Mouse (Mus musculus) liver, embryonic 12.5 days (tissue): ENCODE measurements around the gene Larp6. TPM values are rescaled to one million over a fixed set of nuclear protein-coding genes. Genes with fewer than 3 reads are reported as not detected.

Source experiments
- ATAC-seq: fragments of 200-750 bp; cut with Nextera tagmentation; 2 replicates; pipeline ENCODE4 v1.8.0; 2017; ENCODE audit warnings: moderate number of reproducible peaks, mild to moderate bottlenecking, moderate library complexity
- H3K27ac ChIP-seq: fragments of 300-500 bp; sonication (generic); 2 replicates; pipeline ENCODE4 v1.5.1; 2016; ENCODE audit warnings: mild to moderate bottlenecking
- H3K27me3 ChIP-seq: fragments of 300-500 bp; sonication (generic); replicated peaks from 2 replicates; pipeline ENCODE4 v1.6.1; 2016; ENCODE audit warnings: mild to moderate bottlenecking, moderate library complexity
- H3K36me3 ChIP-seq: fragments of 300-500 bp; sonication (generic); 2 replicates; pipeline ENCODE4 v1.6.1; 2016; ENCODE audit warnings: mild to moderate bottlenecking, moderate library complexity
- H3K4me1 ChIP-seq: fragments of 300-500 bp; sonication (generic); 2 replicates; pipeline ENCODE4 v1.6.1; 2016
- H3K4me2 ChIP-seq: fragments of 300-500 bp; sonication (generic); 2 replicates; pipeline ENCODE4 v1.6.1; 2016; ENCODE audit warnings: mild to moderate bottlenecking, moderate library complexity
- H3K4me3 ChIP-seq: fragments of 300-500 bp; sonication (generic); 2 replicates; pipeline ENCODE4 v1.5.1; 2016; ENCODE audit warnings: mild to moderate bottlenecking, moderate library complexity
- H3K9ac ChIP-seq: fragments of 300-500 bp; sonication (generic); 2 replicates; pipeline ENCODE4 v1.6.1; 2016; ENCODE audit warnings: mild to moderate bottlenecking, moderate library complexity
- H3K9me3 ChIP-seq: fragments of 300-500 bp; sonication (generic); replicated peaks from 2 replicates; pipeline ENCODE4 v1.6.1; 2016; ENCODE audit warnings: mild to moderate bottlenecking, moderate library complexity
- WGBS: fragments of 180-500 bp; shearing (Covaris S2); methylation state at CpG from one replicate; pipeline ENCODE4 v1.1.7; 2016; ENCODE audit not compliant: insufficient replicate concordance; 5-methylcytosine and 5-hydroxymethylcytosine counted together
- polyA plus RNA-seq: library from polyadenylated mRNA; unstranded; fragments of >200 nt; fragmentation: Nextera tagmentation; extraction: Ambion mirVana; gene quantifications from 2 replicates; pipeline ENCODE4 v1.2.1, GENCODE M21; 2016

Gene Larp6
- polyA plus RNA-seq, 1 experiment from 2014 or later: 0.05 TPM

- 58% methylated on average over 5 of the region's 5 CpGs for WGBS
Measured at GRCm38 (mm10) chr9:60715828-60716227, 3.0 kb downstream of the Larp6 start.

DNA sequence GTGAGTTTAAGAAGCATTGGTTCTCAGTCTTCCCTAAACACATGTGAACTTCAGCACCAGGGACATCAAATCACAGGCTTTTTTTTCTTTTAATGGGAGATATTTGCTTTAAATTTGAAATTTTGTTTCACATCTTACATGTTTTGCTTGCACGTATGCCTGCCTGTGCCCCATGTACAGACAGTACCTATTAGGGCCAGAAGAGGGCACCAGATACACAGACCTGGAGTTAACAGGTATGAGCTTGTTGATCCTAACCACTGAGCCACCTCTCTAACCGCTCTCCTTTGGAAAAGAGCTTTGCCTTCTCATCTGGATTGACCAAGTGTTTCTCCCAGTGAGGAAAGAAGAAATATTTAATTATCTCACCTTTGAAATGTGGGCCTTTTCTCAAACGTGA lies 5.5 kb downstream of the Larp6 start:
- peaks cover 18% of the 10 kb centered on the region for H3K27me3 ChIP-seq
- no peaks in the 10 kb centered on the region for H3K9me3 ChIP-seq
- WGBS: 50% methylated on average over 3 of the region's 3 CpGs
- H3K4me1 ChIP-seq: no peaks in the 10 kb centered on the region
- no peak for ATAC-seq
- no peaks in the 10 kb centered on the region for H3K36me3 ChIP-seq
- H3K4me2 ChIP-seq: no peak overlapping the region
- no peak overlapping the region for H3K9ac ChIP-seq
- H3K27ac ChIP-seq: no peak overlapping the region
- no peak overlapping the region for H3K4me3 ChIP-seq

More at GRCm38 (mm10) chr9:60715828-60716227, 3.0 kb downstream of the Larp6 start:
- Histone ChIP-seq H3K4me2 (no peak overlapping the region), H3K9ac (no peak overlapping the region), H3K4me1 (no peaks in the 10 kb centered on the region), H3K36me3 (no peaks in the 10 kb centered on the region), H3K9me3 (no peaks in the 10 kb centered on the region), H3K27me3 (peaks cover 37% of the 10 kb centered on the region), H3K4me3 (no peak overlapping the region), H3K27ac (no peak overlapping the region)
- ATAC-seq: no peak

DNA sequence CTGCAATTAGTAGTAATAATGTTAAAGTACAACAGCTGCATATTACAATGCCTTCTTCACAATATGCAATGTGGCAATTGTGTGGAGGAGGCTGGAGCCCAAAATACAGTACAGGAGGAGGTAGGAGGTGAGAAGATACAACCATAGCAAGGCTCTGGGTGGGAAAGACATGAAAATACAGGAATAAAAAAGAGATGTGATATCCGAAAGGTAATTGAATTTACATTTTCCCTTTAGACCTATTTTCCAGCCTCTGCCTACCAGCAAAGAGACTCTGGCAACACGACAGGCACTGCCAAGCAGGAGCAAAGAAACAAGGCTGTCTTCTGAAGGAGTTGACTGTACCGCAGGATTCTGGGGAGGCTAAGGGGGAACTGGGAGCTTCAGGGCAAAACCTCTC lies 6.9 kb downstream of the Larp6 start:
- H3K27me3 ChIP-seq: peaks cover 4% of the 10 kb centered on the region
- H3K36me3 ChIP-seq: no peaks in the 10 kb centered on the region
- H3K4me1 ChIP-seq: no peaks in the 10 kb centered on the region
- no peak for ATAC-seq
- no peak overlapping the region for H3K4me2 ChIP-seq
- no peaks in the 10 kb centered on the region for H3K9me3 ChIP-seq
- WGBS: 68% methylated on average over 3 of the region's 3 CpGs
- no peak overlapping the region for H3K27ac ChIP-seq
- no peak overlapping the region for H3K4me3 ChIP-seq
- H3K9ac ChIP-seq: no peak overlapping the region

GRCm38 (mm10) chr9:60724968-60725367 lies 12.2 kb downstream of the Larp6 start:
- WGBS: 71% methylated on average over 7 of the region's 7 CpGs
- ATAC-seq: no peak
- H3K9me3 ChIP-seq: no peaks in the 10 kb centered on the region

DNA sequence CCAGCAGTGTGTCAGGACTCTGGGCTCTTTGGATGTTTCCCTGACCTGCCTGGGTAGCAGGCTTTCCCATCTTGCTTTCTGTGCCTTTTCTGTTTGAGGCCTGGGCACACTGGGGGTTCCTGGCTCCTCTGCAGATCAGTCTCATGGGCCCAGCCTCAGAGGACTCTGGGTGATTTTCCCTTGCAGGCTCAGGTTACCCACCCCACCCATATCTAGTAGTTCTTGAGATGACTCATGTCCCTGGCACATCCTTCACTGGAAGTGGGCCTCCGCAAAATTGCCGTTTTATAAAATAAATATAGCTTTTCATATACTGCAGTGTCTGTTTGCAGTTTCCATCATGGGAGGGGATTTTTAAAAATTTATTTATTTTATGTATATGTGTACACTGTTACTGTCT lies 21.5 kb downstream of the Larp6 start:
- H3K27ac ChIP-seq: no peak overlapping the region
- WGBS: 84% methylated on average over 2 of the region's 2 CpGs

More at GRCm38 (mm10) chr9:60724968-60725367, 12.2 kb downstream of the Larp6 start:
- Histone ChIP-seq H3K27me3 (no peaks in the 10 kb centered on the region), H3K27ac (no peak overlapping the region), H3K9ac (no peak overlapping the region), H3K36me3 (no peaks in the 10 kb centered on the region), H3K4me2 (no peak overlapping the region), H3K4me3 (no peak overlapping the region), H3K4me1 (no peaks in the 10 kb centered on the region)

GRCm38 (mm10) chr9:60739126-60739525 lies 26.3 kb downstream of the Larp6 start:
- no peak for ATAC-seq
- no peaks in the 10 kb centered on the region for H3K9me3 ChIP-seq
- H3K4me3 ChIP-seq: no peak overlapping the region
- H3K36me3 ChIP-seq: no peaks in the 10 kb centered on the region
- 0 out of 2 replicates have a peak, but pooled peaks cover 6% of the 10 kb centered on the region for H3K27me3 ChIP-seq
- no peak overlapping the region for H3K9ac ChIP-seq
- WGBS: 73% methylated on average over 5 of the region's 5 CpGs
- H3K4me1 ChIP-seq: no peaks in the 10 kb centered on the region
- no peak overlapping the region for H3K27ac ChIP-seq
- no peak overlapping the region for H3K4me2 ChIP-seq

More for the DNA sequence above, 21.5 kb downstream of the Larp6 start:
- no peak overlapping the region for H3K4me2 ChIP-seq
- H3K4me1 ChIP-seq: no peaks in the 10 kb centered on the region
- H3K27me3 ChIP-seq: no peaks in the 10 kb centered on the region
- no peak overlapping the region for H3K9ac ChIP-seq
- no peak for ATAC-seq
- peaks cover 8% of the 10 kb centered on the region; the same call in 1 of the 2 replicates for H3K9me3 ChIP-seq
- H3K36me3 ChIP-seq: no peaks in the 10 kb centered on the region
- H3K4me3 ChIP-seq: no peak overlapping the region

DNA sequence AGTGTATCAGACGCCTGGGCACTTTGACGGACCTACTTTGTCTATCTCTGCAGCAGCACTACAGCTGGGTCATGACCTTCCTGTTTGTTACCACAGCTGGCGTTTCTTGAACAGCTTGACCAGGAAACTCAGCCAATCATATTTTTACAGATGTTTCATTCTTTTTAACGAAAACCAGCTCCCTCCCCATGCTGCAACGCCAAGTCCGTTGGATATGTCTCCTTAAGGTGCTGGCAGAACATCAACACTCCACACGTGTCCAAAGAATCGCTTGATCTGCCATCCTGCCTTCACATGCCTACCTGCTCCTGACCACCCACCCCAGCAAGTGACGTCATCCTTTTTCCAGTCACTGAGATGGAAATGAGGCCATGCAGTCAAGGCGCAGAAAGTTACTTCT lies 28.6 kb downstream of the Larp6 start:
- ATAC-seq: no peak
- Histone ChIP-seq H3K27me3 (peaks cover 6% of the 10 kb centered on the region; the same call in 1 of the 2 replicates), H3K27ac (no peak overlapping the region), H3K4me1 (no peaks in the 10 kb centered on the region), H3K4me3 (no peak overlapping the region), H3K4me2 (no peak overlapping the region), H3K36me3 (no peaks in the 10 kb centered on the region), H3K9me3 (no peaks in the 10 kb centered on the region), H3K9ac (no peak overlapping the region)
- 48% methylated on average over 10 of the region's 10 CpGs for WGBS

DNA sequence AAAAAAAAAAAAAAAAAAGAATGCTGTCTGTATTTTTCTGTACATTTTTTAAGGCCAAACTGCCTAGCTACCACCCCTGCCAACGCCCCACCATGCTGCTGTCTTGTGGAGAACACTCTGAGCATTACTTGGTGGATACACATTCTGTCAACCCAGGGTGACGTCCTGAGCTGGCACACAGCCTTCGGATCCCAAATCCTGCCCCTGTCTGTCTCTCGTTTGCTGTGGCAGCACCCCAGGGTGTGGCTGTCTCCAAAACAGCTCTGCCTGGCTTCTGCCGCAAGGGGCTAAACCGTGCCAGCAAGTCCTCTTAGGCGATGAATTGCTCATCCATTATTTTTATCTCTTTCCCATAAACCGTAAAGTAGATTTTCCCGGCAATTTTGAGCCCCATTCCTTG lies 29.7 kb downstream of the Larp6 start:
- no peaks in the 10 kb centered on the region for H3K9me3 ChIP-seq
- H3K36me3 ChIP-seq: no peaks in the 10 kb centered on the region
- no peak overlapping the region for H3K4me2 ChIP-seq
- H3K4me1 ChIP-seq: no peaks in the 10 kb centered on the region
- whole genome bisulfite sequencing: 64% methylated on average over 9 of the region's 9 CpGs
- H3K4me3 ChIP-seq: no peak overlapping the region
- no peak for ATAC-seq
- peaks cover 6% of the 10 kb centered on the region; the same call in 1 of the 2 replicates for H3K27me3 ChIP-seq
- no peak overlapping the region for H3K9ac ChIP-seq
- no peak overlapping the region for H3K27ac ChIP-seq

DNA sequence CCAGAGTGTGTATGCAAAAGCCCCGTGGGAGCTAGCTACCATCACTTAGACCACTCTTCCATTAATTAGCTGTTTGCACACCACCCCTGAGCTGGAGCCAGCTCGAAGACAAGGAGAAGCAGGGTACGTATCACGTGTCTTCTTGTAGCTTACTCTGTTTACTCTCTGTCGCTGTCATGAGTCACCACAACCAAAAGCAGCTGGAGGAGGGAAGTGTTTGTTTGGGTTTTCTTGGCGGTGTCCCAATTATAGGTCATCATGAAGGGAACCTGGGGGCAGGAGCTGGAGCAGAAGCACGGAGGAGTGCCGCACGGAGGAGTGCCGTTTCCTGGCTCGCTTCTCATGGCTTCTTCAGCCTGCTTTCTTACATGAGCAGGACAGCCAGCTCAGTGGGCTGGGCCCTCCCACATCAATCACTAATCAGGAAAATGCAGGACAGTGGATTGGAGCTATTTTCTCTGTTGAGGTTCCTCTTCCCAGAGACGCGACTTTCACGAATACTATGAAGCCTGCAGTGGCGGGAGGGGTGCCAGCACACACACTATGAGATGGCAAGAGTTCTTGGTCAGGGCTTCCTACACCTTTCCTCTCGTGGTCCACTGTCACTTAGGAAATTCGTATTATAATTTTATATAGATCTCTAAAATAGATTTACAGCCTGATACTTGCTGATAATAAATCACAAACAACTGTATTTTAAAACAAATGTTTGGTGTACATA lies 30.6 kb downstream of the Larp6 start:
- Histone ChIP-seq H3K36me3 (no peaks in the 10 kb centered on the region), H3K4me1 (no peaks in the 10 kb centered on the region), H3K9ac (no peak overlapping the region), H3K9me3 (no peaks in the 10 kb centered on the region), H3K4me3 (no peak overlapping the region), H3K27me3 (peaks cover 6% of the 10 kb centered on the region; the same call in 1 of the 2 replicates), H3K4me2 (peak overlapping the region; percentile 21), H3K27ac (no peak overlapping the region)
- ATAC-seq: no peak
- 40% methylated on average over 17 of the region's 17 CpGs for WGBS

GRCm38 (mm10) chr9:60744171-60744969 lies 31.6 kb downstream of the Larp6 start:
- no peak for ATAC-seq

GRCm38 (mm10) chr9:60744971-60745370 lies 32.2 kb downstream of the Larp6 start:
- peaks cover 4% of the 10 kb centered on the region; the same call in 1 of the 2 replicates for H3K9me3 ChIP-seq
- no peak overlapping the region for H3K9ac ChIP-seq
- no peaks in the 10 kb centered on the region for H3K4me1 ChIP-seq
- WGBS: 60% methylated on average over 4 of the region's 4 CpGs
- H3K36me3 ChIP-seq: no peaks in the 10 kb centered on the region
- no peak overlapping the region for H3K4me3 ChIP-seq
- no peak overlapping the region for H3K4me2 ChIP-seq
- no peak for ATAC-seq
- peaks cover 6% of the 10 kb centered on the region; the same call in 1 of the 2 replicates for H3K27me3 ChIP-seq
- H3K27ac ChIP-seq: no peak overlapping the region

More at GRCm38 (mm10) chr9:60744171-60744969, 31.6 kb downstream of the Larp6 start:
- H3K4me1 ChIP-seq: no peaks in the 10 kb centered on the region
- H3K27ac ChIP-seq: no peak overlapping the region
- H3K4me3 ChIP-seq: no peak overlapping the region
- H3K9me3 ChIP-seq: peaks cover 4% of the 10 kb centered on the region; the same call in 1 of the 2 replicates
- WGBS: 48% methylated on average over 18 of the region's 18 CpGs
- peaks cover 6% of the 10 kb centered on the region; the same call in 1 of the 2 replicates for H3K27me3 ChIP-seq
- no peak overlapping the region for H3K4me2 ChIP-seq
- no peak overlapping the region for H3K9ac ChIP-seq
- no peaks in the 10 kb centered on the region for H3K36me3 ChIP-seq

- Histone ChIP-seq H3K9ac (no peak overlapping the region), H3K4me1 (no peaks in the 10 kb centered on the region), H3K27me3 (peaks cover 6% of the 10 kb centered on the region; the same call in 1 of the 2 replicates), H3K4me3 (no peak overlapping the region), H3K4me2 (no peak overlapping the region), H3K27ac (no peak overlapping the region), H3K36me3 (no peaks in the 10 kb centered on the region), H3K9me3 (peaks cover 4% of the 10 kb centered on the region; the same call in 1 of the 2 replicates)
- no peak for ATAC-seq
- 51% methylated on average over 6 of the region's 6 CpGs for WGBS
Measured at GRCm38 (mm10) chr9:60746561-60746960, 33.8 kb downstream of the Larp6 start.
